Mouse (Mus musculus): ENCODE results near the gene Men1. TPM values are rescaled to one million over a fixed set of nuclear protein-coding genes. Genes with fewer than 3 reads are reported as not detected.
A peak's percentile ranks its signal among the peaks of the same experiment; 100 is the strongest.

Men1 gene
- total and polyA plus RNA-seq, 3 experiments, result 24.9 to 67.8 (median 42.9) TPM

GRCm38 (mm10) chr19:6321786-6322621, 12.8 kb upstream of the Men1 start:
- peak; percentile 95 for DNase-seq (ENCODE audit: extremely low read depth)
- Histone ChIP-seq H3K9ac (ENCODE audit: insufficient read depth, low read depth) (no peak overlapping the region), H3K4me2 (ENCODE audit: insufficient read depth, low read depth, poor library complexity, severe bottlenecking) (peak overlapping the region; percentile 7; the same call in 1 of the 2 replicates), H3K27me3 (replicated peaks) (no peaks in the 10 kb centered on the region), H3K9me3 (replicated peaks; ENCODE audit: low read length) (no peaks in the 10 kb centered on the region), H3K4me1 (ENCODE audit: control insufficient read depth in 1 of 2, insufficient read depth in 2 of 2) (peaks cover 6 to 20% of the 10 kb centered on the region in 2 experiments; a peak in 3 of 4 replicates), H3K36me3 (replicated peaks in 1 of 2; ENCODE audit: control insufficient read depth in 1 of 2, insufficient read depth in 1 of 2, low read length in 1 of 2) (peaks cover 21 to 25% of the 10 kb centered on the region in 2 experiments), H3K79me2 (replicated peaks; ENCODE audit: control insufficient read depth, extremely low read depth, insufficient read depth, poor library complexity, severe bottlenecking) (no peaks in the 10 kb centered on the region), H3K4me3 (replicated peaks in 1 of 3; ENCODE audit: low read depth in 2 of 3, low read length in 2 of 3, poor library complexity in 1 of 3) (peak overlapping the region; percentile 17 to 71 (median 64)), H3K27ac (ENCODE audit: insufficient read depth, low read depth) (no peak overlapping the region)
- dilution Hi-C loops (cut with MboI; ENCODE audit: extremely low pct_ligation_motif_present, extremely low pct_unique_long_range_greater_than_20kb, low sequenced_read_pairs) (no loop called here), in situ Hi-C loops (cut with MboI; ENCODE audit: low pct_ligation_motif_present, low pct_unique_long_range_greater_than_20kb, low sequenced_read_pairs) (loop anchor here (25.0 kb wide), 1 partner anchor 160 kb away; no protein-coding TSS in a partner anchor)
- TF ChIP-seq E2F4 (IDR thresholded peaks at IDR 0.05; ENCODE audit: insufficient replicate concordance, low read depth, low read length) (no peak), USF1 (IDR thresholded peaks at IDR 0.05; ENCODE audit: low read depth, low read length) (peak; percentile 27; the same call in 1 of the 2 replicates), JUND (conservative IDR thresholded peaks at IDR 0.05; ENCODE audit: low read depth, low read length) (peak; percentile 65; the same call in 1 of the 2 replicates), ZNF384 (IDR thresholded peaks at IDR 0.05; ENCODE audit: low read depth, low read length) (no peak), MAFK (IDR thresholded peaks at IDR 0.05; ENCODE audit: insufficient replicate concordance, low read length) (no peak), POLR2AphosphoS2 (IDR thresholded peaks at IDR 0.05; ENCODE audit: low read depth, low read length) (no peak), GABPA (IDR thresholded peaks at IDR 0.05; ENCODE audit: insufficient replicate concordance, low read depth, low read length) (no peak), HCFC1 (IDR thresholded peaks at IDR 0.05; ENCODE audit: low read depth, low read length) (peak; percentile 10; the same call in 1 of the 2 replicates), CHD1 (IDR thresholded peaks at IDR 0.05; ENCODE audit: low read depth, low read length) (no peak), MXI1 (IDR thresholded peaks at IDR 0.05; ENCODE audit: low read depth, low read length) (no peak; the same call in 1 of the 2 replicates), POLR2A (IDR thresholded peaks at IDR 0.05; ENCODE audit: low read depth, low read length) (peak; percentile 58), MYC (IDR thresholded peaks at IDR 0.05; ENCODE audit: low read depth, low read length) (peak; percentile 80), CTCF (conservative IDR thresholded peaks at IDR 0.05 in 1 of 2, IDR thresholded peaks at IDR 0.05 in 1 of 2; ENCODE audit: low read depth in 2 of 2, low read length in 2 of 2) (no peak), ELF1 (IDR thresholded peaks at IDR 0.05; ENCODE audit: low read depth, low read length) (peak; percentile 77), USF2 (conservative IDR thresholded peaks at IDR 0.05; ENCODE audit: low read depth, low read length) (no peak), NELFE (IDR thresholded peaks at IDR 0.05; ENCODE audit: low read depth, low read length) (peak; percentile 27), SMC3 (IDR thresholded peaks at IDR 0.05; ENCODE audit: low read depth, low read length) (no peak), TCF12 (IDR thresholded peaks at IDR 0.05; ENCODE audit: low read depth, low read length) (no peak), TBP (conservative IDR thresholded peaks at IDR 0.05; ENCODE audit: low read depth, low read length) (0 out of 2 replicates have a peak, but pooled peaks have one; percentile 34), UBTF (IDR thresholded peaks at IDR 0.05; ENCODE audit: low read depth, low read length) (no peak), SIN3A (IDR thresholded peaks at IDR 0.05; ENCODE audit: low read length) (no peak; the same call in 1 of the 2 replicates), MAX (IDR thresholded peaks at IDR 0.05; ENCODE audit: low read length) (peak; percentile 95), KAT2A (IDR thresholded peaks at IDR 0.05; ENCODE audit: insufficient replicate concordance, low read length) (no peak), JUN (IDR thresholded peaks at IDR 0.05; ENCODE audit: insufficient read depth, low read depth, low read length) (peak; percentile 28; the same call in 1 of the 2 replicates), ZKSCAN1 (IDR thresholded peaks at IDR 0.05; ENCODE audit: borderline replicate concordance, low read depth, low read length) (no peak), EP300 (IDR thresholded peaks at IDR 0.05; ENCODE audit: low read length) (no peak), NRF1 (IDR thresholded peaks at IDR 0.05; ENCODE audit: low read depth, low read length) (peak; percentile 40; the same call in 1 of the 2 replicates), RAD21 (IDR thresholded peaks at IDR 0.05; ENCODE audit: low read depth, low read length) (no peak), BHLHE40 (IDR thresholded peaks at IDR 0.05; ENCODE audit: low read depth, low read length) (peak; percentile 61; the same call in 1 of the 2 replicates), ETS1 (conservative IDR thresholded peaks at IDR 0.05; ENCODE audit: low read depth, low read length) (peak; percentile 56; the same call in 1 of the 2 replicates), IRF4 (IDR thresholded peaks at IDR 0.05; ENCODE audit: low read depth, low read length) (no peak), ZC3H11A (IDR thresholded peaks at IDR 0.05; ENCODE audit: low read depth, low read length) (no peak), RCOR1 (conservative IDR thresholded peaks at IDR 0.05; ENCODE audit: low read depth, low read length) (no peak), CHD2 (IDR thresholded peaks at IDR 0.05; ENCODE audit: low read length) (no peak), MEF2A (IDR thresholded peaks at IDR 0.05; ENCODE audit: borderline replicate concordance, low read depth, low read length) (no peak), ZMIZ1 (IDR thresholded peaks at IDR 0.05; ENCODE audit: low read depth, low read length) (no peak), PAX5 (IDR thresholded peaks at IDR 0.05; ENCODE audit: low read length) (no peak), MAZ (IDR thresholded peaks at IDR 0.05; ENCODE audit: low read depth, low read length) (no peak)
